Mouse (Mus musculus) hindbrain, embryonic 12.5 days (tissue): ENCODE results near the gene Inpp5b. TPM values are rescaled to one million over a fixed set of nuclear protein-coding genes. Genes with fewer than 3 reads are reported as not detected.

Source experiments
- ATAC-seq: fragments of 200-750 bp; cut with Nextera tagmentation; 2 replicates; pipeline ENCODE4 v1.8.0; 2017; ENCODE audit warnings: moderate TSS enrichment; ENCODE audit not compliant: low FRiP score
- H3K27ac ChIP-seq: fragments of 300-500 bp; sonication (generic); 2 replicates; pipeline ENCODE4 v1.5.1; 2016; ENCODE audit warnings: mild to moderate bottlenecking
- H3K27me3 ChIP-seq: fragments of 300-500 bp; sonication (generic); 2 replicates; pipeline ENCODE4 v1.6.1; 2016; ENCODE audit warnings: mild to moderate bottlenecking
- H3K36me3 ChIP-seq: fragments of 300-500 bp; sonication (generic); 2 replicates; pipeline ENCODE4 v1.6.1; 2016; ENCODE audit warnings: mild to moderate bottlenecking
- H3K4me1 ChIP-seq: fragments of 300-500 bp; sonication (generic); 2 replicates; pipeline ENCODE4 v1.6.1; 2016
- H3K4me2 ChIP-seq: fragments of 300-500 bp; sonication (generic); replicated peaks from 2 replicates; pipeline ENCODE4 v1.6.1; 2016; ENCODE audit warnings: mild to moderate bottlenecking
- H3K4me3 ChIP-seq: fragments of 300-500 bp; sonication (generic); 2 replicates; pipeline ENCODE4 v1.5.1; 2016; ENCODE audit warnings: mild to moderate bottlenecking
- H3K9ac ChIP-seq: fragments of 300-500 bp; sonication (generic); 2 replicates; pipeline ENCODE4 v1.6.1; 2016; ENCODE audit warnings: mild to moderate bottlenecking, moderate library complexity
- H3K9me3 ChIP-seq: fragments of 300-500 bp; sonication (generic); replicated peaks from 2 replicates; pipeline ENCODE4 v1.6.1; 2016; ENCODE audit warnings: mild to moderate bottlenecking
- WGBS: fragments of 180-500 bp; shearing (Covaris S2); methylation state at CpG from one replicate; pipeline ENCODE4 v1.1.7; 2016; 5-methylcytosine and 5-hydroxymethylcytosine counted together
- microRNA counts: library from miRNA; unstranded; fragments of <30 nt; microRNA quantifications from one replicate; lab custom pipeline; 2017
- microRNA-seq: library from miRNA; unstranded; fragments of <30 nt; microRNA quantifications from one replicate; pipeline ENCODE4, GENCODE M21; 2017
- polyA plus RNA-seq: library from polyadenylated mRNA; unstranded; fragments of >200 nt; fragmentation: Nextera tagmentation; extraction: Ambion mirVana; gene quantifications from 2 replicates; pipeline ENCODE4 v1.2.1, GENCODE M21; 2016

The Inpp5b gene
- polyA plus RNA-seq, 1 experiment from 2014 or later: 23.7 TPM

- no peak overlapping the region for H3K27ac ChIP-seq
- WGBS: 53% methylated on average over 11 of the region's 11 CpGs
- 0 out of 2 replicates have a peak, but pooled peaks have one; percentile 31 for ATAC-seq
- H3K36me3 ChIP-seq: peaks cover 61% of the 10 kb centered on the region
- H3K27me3 ChIP-seq: no peaks in the 10 kb centered on the region
- no peaks in the 10 kb centered on the region; the same call in 1 of the 2 replicates for H3K9me3 ChIP-seq
- H3K4me1 ChIP-seq: peaks cover 7% of the 10 kb centered on the region; the same call in 1 of the 2 replicates
- no peak overlapping the region for H3K9ac ChIP-seq
- no peak overlapping the region for H3K4me2 ChIP-seq
- H3K4me3 ChIP-seq: no peak overlapping the region
These were observed 101.8 kb downstream of the Inpp5b start for GRCm38 (mm10) chr4:124843493-124843892.

DNA sequence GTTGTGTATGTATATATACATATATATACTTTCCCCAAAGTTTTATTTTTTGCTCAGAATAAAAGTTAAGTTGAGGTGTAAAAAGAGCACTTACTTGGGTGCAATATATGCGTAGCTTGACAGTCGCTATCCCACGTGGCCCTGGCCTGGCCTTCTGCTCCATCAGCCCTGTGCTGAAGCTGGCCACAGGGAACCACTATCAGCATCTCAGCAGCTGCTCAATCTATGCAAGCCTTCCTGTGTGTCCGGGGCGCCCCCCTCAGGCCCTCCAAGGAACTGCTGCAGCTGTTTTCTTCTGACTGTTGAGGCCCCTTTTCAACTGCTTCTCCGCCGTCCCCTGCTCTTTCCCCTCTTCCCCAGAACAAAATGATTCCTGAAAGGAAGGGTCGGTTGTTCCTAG is 105.9 kb downstream of the Inpp5b start:
- 0 out of 2 replicates have a peak overlapping the region, but pooled peaks have one; percentile 0 for H3K4me3 ChIP-seq
- WGBS: 4% methylated on average over 8 of the region's 8 CpGs
- no peak for ATAC-seq
- peak overlapping the region; percentile 17; the same call in 1 of the 2 replicates for H3K27ac ChIP-seq
- H3K9ac ChIP-seq: no peak overlapping the region
- peaks cover 25% of the 10 kb centered on the region for H3K36me3 ChIP-seq
- peaks cover 25% of the 10 kb centered on the region for H3K4me1 ChIP-seq
- H3K9me3 ChIP-seq: no peaks in the 10 kb centered on the region
- H3K4me2 ChIP-seq: no peak overlapping the region
- H3K27me3 ChIP-seq: no peaks in the 10 kb centered on the region

GRCm38 (mm10) chr4:124849631-124850260 is 108.1 kb downstream of the Inpp5b start:
- Histone ChIP-seq H3K4me2 (peak overlapping the region; percentile 87), H3K36me3 (peaks cover 27% of the 10 kb centered on the region), H3K27me3 (no peaks in the 10 kb centered on the region), H3K4me1 (peaks cover 29% of the 10 kb centered on the region), H3K27ac (peak overlapping the region; percentile 96), H3K9me3 (no peaks in the 10 kb centered on the region), H3K9ac (peak overlapping the region; percentile 95), H3K4me3 (peak overlapping the region; percentile 100)
- peak; percentile 48 for ATAC-seq
- WGBS: 2% methylated on average over 24 of the region's 24 CpGs

- Histone ChIP-seq H3K4me3 (peak within 1 kb of the TSS; percentile 100), H3K9ac (peak within 1 kb of the TSS; percentile 95), H3K27ac (peak within 1 kb of the TSS; percentile 96), H3K9me3 (no peaks in the 10 kb centered on the region), H3K36me3 (peaks cover 26% of the 10 kb centered on the region), H3K4me2 (peak within 1 kb of the TSS; percentile 87), H3K27me3 (no peaks in the 10 kb centered on the region), H3K4me1 (peaks cover 29% of the 10 kb centered on the region)
- peak; percentile 96 for ATAC-seq
- under 1% methylated on average over 87 of the region's 90 CpGs for WGBS
These were observed 108.7 kb downstream of the Inpp5b start, which contains the start of gene Yrdc for GRCm38 (mm10) chr4:124850261-124850913. Gene Yrdc, plus strand, starts transcription at chr4:124850679.

MicroRNA genes within 50 kb of the gene (microRNA counts, 519-probe panel; counts per million panel counts)
- microRNA mmu-miR-697 (lab: Ali Mortazavi, UCI): 470 counts per million, percentile 58 among the panel's probes with 10 or more counts
- microRNA mmu-miR-698 (lab: Ali Mortazavi, UCI): 470 counts per million, percentile 58 among the panel's probes with 10 or more counts

Small RNA genes lying within 50 kb of the gene (microRNA-seq; reads per million reads assigned to microRNA genes)
- not detected for gene Gm24721
- gene Mir697: not detected
- not detected for gene Mir698

Other genes starting within 250 kb of the Inpp5b start
- gene 3100002H09Rik, start 131.0 kb upstream of the Inpp5b start, polyA plus RNA-seq: 0.75 and 1.0 TPM in 2 replicates
- 24.2 and 24.4 TPM in 2 replicates for gene Pou3f1, start 85.0 kb upstream of the Inpp5b start, polyA plus RNA-seq
- gene Utp11, start 48.2 kb upstream of the Inpp5b start, polyA plus RNA-seq: 60.7 and 68.8 TPM in 2 replicates
- 3.3 and 6.8 TPM in 2 replicates for gene Fhl3, start 41.1 kb upstream of the Inpp5b start, polyA plus RNA-seq
- 157 and 164 TPM in 2 replicates for gene Sf3a3, start 27.1 kb upstream of the Inpp5b start, polyA plus RNA-seq
- 12.4 and 13.7 TPM in 2 replicates for gene Mtf1, start 60.3 kb downstream of the Inpp5b start, polyA plus RNA-seq
- gene Yrdc, start 108.8 kb downstream of the Inpp5b start, polyA plus RNA-seq: 44.4 and 48.5 TPM in 2 replicates
- gene 1110065P20Rik, start 109.3 kb downstream of the Inpp5b start, polyA plus RNA-seq: 77.6 and 84.0 TPM in 2 replicates
- 4.4 and 7.3 TPM in 2 replicates for gene Maneal, start 120.3 kb downstream of the Inpp5b start, polyA plus RNA-seq
- gene Epha10, start 139.0 kb downstream of the Inpp5b start, polyA plus RNA-seq: 6.8 and 7.5 TPM in 2 replicates
- gene 9930104L06Rik, start 195.2 kb downstream of the Inpp5b start, polyA plus RNA-seq: 16.7 and 18.1 TPM in 2 replicates
- gene Cdca8, start 197.5 kb downstream of the Inpp5b start, polyA plus RNA-seq: 130 and 135 TPM in 2 replicates
- gene Rspo1, start 244.6 kb downstream of the Inpp5b start, polyA plus RNA-seq: 7.0 and 9.1 TPM in 2 replicates